Mouse (Mus musculus) liver, postnatal 0 days (tissue): ENCODE results near the gene BC016579.

Experiments
- CTCF ChIP-seq: sonication (generic); IDR thresholded peaks from 2 replicates; pipeline ENCODE4 v1.5.1; 2016; ENCODE audit warnings: antibody characterized with exemption, low read depth
- EP300 ChIP-seq: IDR thresholded peaks from 2 replicates; pipeline ENCODE4 v1.6.1; 2016; ENCODE audit warnings: antibody characterized with exemption, low read depth, mild to moderate bottlenecking

DNA sequence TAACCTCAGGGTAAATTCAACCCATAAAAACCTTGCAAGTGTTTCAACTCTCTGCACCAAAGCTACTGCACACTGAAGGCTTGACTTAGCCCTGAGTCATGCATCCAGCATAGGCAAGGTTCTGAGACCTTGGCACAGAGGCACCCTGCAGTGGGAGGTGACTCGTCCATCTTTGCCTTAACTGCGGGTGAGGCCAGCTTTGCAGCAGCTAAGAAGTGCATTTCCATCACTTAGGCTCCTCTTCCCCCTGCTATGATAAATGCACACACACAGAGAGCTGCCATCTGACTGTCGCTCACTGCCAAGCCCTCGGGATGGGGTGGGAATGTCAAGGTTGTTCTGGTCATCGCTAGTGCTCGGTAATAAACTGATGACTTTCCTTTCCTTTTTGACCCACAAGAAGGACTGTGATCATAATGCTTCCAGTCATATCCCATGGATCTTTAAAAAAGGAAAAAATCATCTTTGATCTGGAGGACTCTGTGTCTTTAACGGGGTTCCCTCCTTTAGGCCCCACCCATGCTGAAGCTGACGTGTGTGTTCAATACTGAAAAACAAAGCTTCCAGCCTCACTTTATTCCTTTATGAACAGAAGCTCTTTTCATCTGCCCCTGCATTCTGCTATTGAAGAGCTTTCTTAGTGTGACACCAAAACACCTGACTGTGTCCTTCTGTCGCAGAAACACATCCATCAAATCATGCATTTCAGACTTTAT lies 41.7 kb upstream of the BC016579 start:
- TF ChIP-seq CTCF (no peak), EP300 (no peak)
